Mouse (Mus musculus): ENCODE data around the gene Ifna6.
"Not testable (repeated sequence)": the region's sequence is repeated elsewhere in the genome, so short reads cannot be mapped to it uniquely, and the experiment has no call there.

DNA sequence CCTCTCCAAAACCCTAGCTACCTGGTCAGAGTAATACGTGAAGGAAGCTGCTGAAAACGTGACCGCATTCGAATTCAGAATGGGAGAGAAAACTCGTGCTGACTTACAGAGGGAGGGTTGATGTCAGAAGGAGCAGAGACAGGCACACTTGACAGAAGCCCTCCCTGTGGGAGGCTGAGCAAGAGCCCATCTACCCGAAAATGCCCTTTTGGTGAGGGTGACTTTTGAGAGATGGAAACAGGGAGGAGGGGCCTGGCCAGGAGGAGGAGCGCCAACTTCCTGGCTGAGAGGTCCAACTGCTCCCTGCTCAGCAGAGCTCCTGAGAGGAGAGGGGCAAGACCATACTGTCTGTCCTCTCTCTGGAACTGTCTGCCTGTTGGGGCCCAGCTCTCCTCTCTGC is 27.9 kb upstream of the Ifna6 start, which contains the start of gene Gm13285:
- TF ChIP-seq CTCF (IDR thresholded peaks at IDR 0.05; ENCODE audit: borderline replicate concordance, insufficient read depth, low read length); POLR2A (IDR thresholded peaks at IDR 0.05; ENCODE audit: low read depth, low read length): not testable (repeated sequence)

All from embryonic fibroblast, embryonic 13.5 days (primary cell).